Mouse (Mus musculus) MEL (cell line): ENCODE measurements around the gene Syce2. TPM values are rescaled to one million over a fixed set of nuclear protein-coding genes. Genes with fewer than 3 reads are reported as not detected.
A peak's percentile ranks its signal among the peaks of the same experiment; 100 is the strongest.

Source experiments
- DNase-seq: peaks from one replicate; pipeline ENCODE4 v3.0.0; 2011; ENCODE audit warnings: low read depth, low spot score
- H3K27ac ChIP-seq: 2 replicates; pipeline ENCODE4 v1.5.1; 2012; ENCODE audit warnings: low read depth, mild to moderate bottlenecking, control low read depth, low read length, moderate library complexity; ENCODE audit not compliant: control insufficient read depth
- H3K27me3 ChIP-seq, 2 experiments: fragments of 150-350 bp in 1 of 2; sonication (generic) in 1 of 2; 2 replicates each; pipeline ENCODE4 v1.6.1; 2012; ENCODE audit warnings: low read length in 2 of 2, mild to moderate bottlenecking in 2 of 2, improper control_type of control experiment in 1 of 2, moderate library complexity in 1 of 2; ENCODE audit not compliant: insufficient read depth in 2 of 2, control insufficient read depth in 1 of 2
- H3K36me3 ChIP-seq, 2 experiments: 2 replicates each; pipeline ENCODE4 v1.6.1; 2012 to 2014; ENCODE audit warnings: low read length in 2 of 2, improper control_type of control experiment in 1 of 2, inconsistent platforms in 1 of 2, mild to moderate bottlenecking in 1 of 2; ENCODE audit not compliant: insufficient read depth in 2 of 2, control insufficient read depth in 1 of 2
- H3K4me1 ChIP-seq, 2 experiments: fragments of 150-350 bp in 1 of 2; sonication (generic) in 1 of 2; 2 replicates each; pipeline ENCODE4 v1.6.1; 2012; ENCODE audit warnings: low read length in 2 of 2, improper control_type of control experiment in 1 of 2, mild to moderate bottlenecking in 1 of 2; ENCODE audit not compliant: insufficient read depth in 2 of 2, control insufficient read depth in 1 of 2
- H3K4me3 ChIP-seq, 2 experiments: fragments of 150-350 bp in 1 of 2; sonication (generic) in 1 of 2; 2 replicates each; pipeline ENCODE4 v1.5.1; 2012; ENCODE audit warnings: low read depth in 2 of 2, low read length in 2 of 2, mild to moderate bottlenecking in 2 of 2, moderate library complexity in 2 of 2, control low read depth in 1 of 2, improper control_type of control experiment in 1 of 2; ENCODE audit not compliant: control insufficient read depth in 1 of 2, insufficient read depth in 1 of 2
- H3K79me2 ChIP-seq: 2 replicates; pipeline ENCODE4 v1.6.1; 2012; ENCODE audit warnings: mild to moderate bottlenecking, low read length, moderate library complexity; ENCODE audit not compliant: control insufficient read depth, poor library complexity, insufficient read depth
- H3K9ac ChIP-seq: 2 replicates; pipeline ENCODE4 v1.6.1; 2012; ENCODE audit warnings: low read depth, mild to moderate bottlenecking, control low read depth, low read length, moderate library complexity; ENCODE audit not compliant: control insufficient read depth, poor library complexity, severe bottlenecking
- H3K9me3 ChIP-seq: fragments of 150-350 bp; sonication (generic); replicated peaks from 2 replicates; pipeline ENCODE4 v1.6.1; 2012; ENCODE audit warnings: mild to moderate bottlenecking, low read length, improper control_type of control experiment, moderate library complexity; ENCODE audit not compliant: insufficient read depth
- BHLHE40 ChIP-seq: IDR thresholded peaks from 2 replicates; pipeline ENCODE4 v1.6.1; 2012; ENCODE audit warnings: low read depth, mild to moderate bottlenecking, inconsistent platforms, low read length, improper control_type of control experiment, borderline replicate concordance
- CHD1 ChIP-seq: IDR thresholded peaks from 2 replicates; pipeline ENCODE4 v1.6.1; 2012; ENCODE audit warnings: low read depth, mild to moderate bottlenecking, inconsistent platforms, low read length, improper control_type of control experiment
- E2F4 ChIP-seq: IDR thresholded peaks from 2 replicates; pipeline ENCODE4 v1.6.1; 2011; ENCODE audit warnings: low read depth, low read length, improper control_type of control experiment, borderline replicate concordance
- ELF1 ChIP-seq: IDR thresholded peaks from 2 replicates; pipeline ENCODE4 v1.6.1; 2014; ENCODE audit warnings: low read depth, mild to moderate bottlenecking, inconsistent platforms, low read length, improper control_type of control experiment, moderate library complexity
- EP300 ChIP-seq, 2 experiments: IDR thresholded peaks; 2 replicates each; pipeline ENCODE4 v1.6.1; 2011; ENCODE audit warnings: improper control_type of control experiment in 2 of 2, low read length in 2 of 2, low read depth in 1 of 2, mild to moderate bottlenecking in 1 of 2
- GATA1 ChIP-seq: IDR thresholded peaks from 2 replicates; pipeline ENCODE4 v1.6.1; 2011; ENCODE audit warnings: low read depth, low read length, improper control_type of control experiment
- HCFC1 ChIP-seq: IDR thresholded peaks from 2 replicates; pipeline ENCODE4 v1.6.1; 2012; ENCODE audit warnings: low read depth, mild to moderate bottlenecking, inconsistent platforms, low read length, improper control_type of control experiment, moderate library complexity
- KAT2A ChIP-seq: conservative IDR thresholded peaks from 2 replicates; pipeline ENCODE4 v1.6.1; 2012; ENCODE audit warnings: low read depth, low read length, improper control_type of control experiment, inconsistent platforms
- MAFK ChIP-seq: IDR thresholded peaks from 2 replicates; pipeline ENCODE4 v1.6.1; 2011; ENCODE audit warnings: low read depth, mild to moderate bottlenecking, low read length, improper control_type of control experiment, borderline replicate concordance
- MAZ ChIP-seq: IDR thresholded peaks from 2 replicates; pipeline ENCODE4 v1.6.1; 2012; ENCODE audit warnings: low read depth, mild to moderate bottlenecking, inconsistent platforms, low read length, improper control_type of control experiment
- MEF2A ChIP-seq: IDR thresholded peaks from 2 replicates; pipeline ENCODE4 v1.6.1; 2014; ENCODE audit warnings: low read depth, mild to moderate bottlenecking, inconsistent platforms, low read length, improper control_type of control experiment; ENCODE audit not compliant: poor library complexity, insufficient replicate concordance, severe bottlenecking; ENCODE audit errors: extremely low read depth
- MXI1 ChIP-seq: IDR thresholded peaks from 2 replicates; pipeline ENCODE4 v1.6.1; 2011; ENCODE audit warnings: mild to moderate bottlenecking, low read depth, low read length, improper control_type of control experiment
- MYB ChIP-seq: IDR thresholded peaks from 2 replicates; pipeline ENCODE4 v1.6.1; 2011; ENCODE audit warnings: mild to moderate bottlenecking, low read depth, low read length, improper control_type of control experiment
- MYC ChIP-seq: IDR thresholded peaks from 2 replicates; pipeline ENCODE4 v1.6.1; 2011; ENCODE audit warnings: low read depth, mild to moderate bottlenecking, low read length, improper control_type of control experiment, moderate library complexity
- NRF1 ChIP-seq: IDR thresholded peaks from 2 replicates; pipeline ENCODE4 v1.6.1; 2014; ENCODE audit warnings: low read depth, mild to moderate bottlenecking, inconsistent platforms, low read length, improper control_type of control experiment, moderate library complexity; ENCODE audit not compliant: poor library complexity, insufficient read depth, severe bottlenecking
- POLR2A ChIP-seq, 2 experiments: IDR thresholded peaks; 2 replicates each; pipeline ENCODE4 v1.6.1; 2011 to 2012; ENCODE audit warnings: low read length in 2 of 2, mild to moderate bottlenecking in 2 of 2, control low read depth in 1 of 2, improper control_type of control experiment in 1 of 2, low read depth in 1 of 2, moderate library complexity in 1 of 2; ENCODE audit not compliant: control insufficient read depth in 1 of 2, insufficient read depth in 1 of 2, poor library complexity in 1 of 2
- POLR2AphosphoS2 ChIP-seq: IDR thresholded peaks from 2 replicates; pipeline ENCODE4 v1.6.1; 2011; ENCODE audit warnings: low read length, improper control_type of control experiment
- POLR2AphosphoS5 ChIP-seq: IDR thresholded peaks from 2 replicates; pipeline ENCODE4 v1.6.1; 2012; ENCODE audit warnings: low read depth, borderline replicate concordance, mild to moderate bottlenecking, inconsistent platforms, low read length, moderate library complexity, mixed read lengths
- RAD21 ChIP-seq: IDR thresholded peaks from 2 replicates; pipeline ENCODE4 v1.6.1; 2011; ENCODE audit warnings: mild to moderate bottlenecking, low read depth, low read length, improper control_type of control experiment
- SMC3 ChIP-seq: IDR thresholded peaks from 2 replicates; pipeline ENCODE4 v1.6.1; 2011; ENCODE audit warnings: low read depth, low read length, improper control_type of control experiment
- TAL1 ChIP-seq: IDR thresholded peaks from 2 replicates; pipeline ENCODE4 v1.6.1; 2012; ENCODE audit warnings: mild to moderate bottlenecking, inconsistent platforms, low read length, moderate library complexity, mixed read lengths
- TBP ChIP-seq: IDR thresholded peaks from 2 replicates; pipeline ENCODE4 v1.8.0; 2011; ENCODE audit warnings: low read depth, low read length, improper control_type of control experiment
- UBTF ChIP-seq: IDR thresholded peaks from 2 replicates; pipeline ENCODE4 v1.6.1; 2012; ENCODE audit warnings: low read depth, mild to moderate bottlenecking, inconsistent platforms, low read length, improper control_type of control experiment, moderate library complexity, borderline replicate concordance; ENCODE audit not compliant: insufficient read depth
- ZC3H11A ChIP-seq: IDR thresholded peaks from 2 replicates; pipeline ENCODE4 v1.6.1; 2012; ENCODE audit warnings: low read depth, mild to moderate bottlenecking, inconsistent platforms, low read length, improper control_type of control experiment
- ZKSCAN1 ChIP-seq: IDR thresholded peaks from 2 replicates; pipeline ENCODE4 v1.6.1; 2012; ENCODE audit warnings: low read depth, mild to moderate bottlenecking, inconsistent platforms, low read length, improper control_type of control experiment, moderate library complexity
- ZMIZ1 ChIP-seq: IDR thresholded peaks from 2 replicates; pipeline ENCODE4 v1.6.1; 2012; ENCODE audit warnings: low read depth, mild to moderate bottlenecking, inconsistent platforms, low read length, improper control_type of control experiment, moderate library complexity
- polyA plus RNA-seq, 2 experiments: library from polyadenylated mRNA; stranded (reverse) in 1 of 2; unstranded in 1 of 2; fragments of >175 nt in 1 of 2; fragments of >200 nt in 1 of 2; gene quantifications; 2 replicates each; pipeline versions ENCODE4 v1.2.1 to v1.2.4; 2012; ENCODE audit warnings: low replicate concordance in 2 of 2, low read depth in 1 of 2; ENCODE audit not compliant: insufficient read length in 2 of 2, insufficient read depth in 1 of 2, missing spikeins in 1 of 2
- total RNA-seq: library from RNA; depleted of rRNA; stranded (reverse); fragments of 300-350 nt; gene quantifications from 2 replicates; pipeline ENCODE4 v1.2.3, GENCODE M21; 2012

Gene Syce2
- total and polyA plus RNA-seq, 3 experiments, result 75.5 to 115 TPM; not detected in 1

DNA sequence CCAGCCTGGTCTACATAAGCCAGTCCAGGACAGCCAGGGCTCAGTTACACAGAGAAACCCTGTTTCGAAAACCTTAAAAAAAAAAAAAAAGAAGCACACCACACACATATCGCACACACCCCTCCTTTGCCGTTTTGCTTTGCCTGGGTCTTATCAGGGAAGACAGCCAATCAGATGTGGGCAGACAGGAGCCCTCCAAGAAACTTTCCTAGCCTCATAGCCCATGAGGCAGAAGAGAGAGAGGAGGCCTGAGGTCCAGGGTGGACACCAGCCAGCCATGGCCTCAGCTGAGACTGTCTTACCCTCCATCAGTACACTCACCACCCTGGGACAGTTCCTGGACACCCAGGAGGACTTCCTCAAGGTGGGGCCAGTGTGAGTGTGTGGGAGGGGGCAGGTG, 29.8 kb downstream of the Syce2 start, which contains the start of gene Klf1 (continued):
- TF ChIP-seq MAFK (peak; percentile 68; the same call in 1 of the 2 replicates), SMC3 (no peak), EP300 (IDR thresholded peaks at IDR 0.05; ENCODE audit: low read depth in 1 of 2, low read length in 2 of 2) (peak; percentile 84 to 88), UBTF (no peak), E2F4 (no peak), KAT2A (peak; percentile 53)

DNA sequence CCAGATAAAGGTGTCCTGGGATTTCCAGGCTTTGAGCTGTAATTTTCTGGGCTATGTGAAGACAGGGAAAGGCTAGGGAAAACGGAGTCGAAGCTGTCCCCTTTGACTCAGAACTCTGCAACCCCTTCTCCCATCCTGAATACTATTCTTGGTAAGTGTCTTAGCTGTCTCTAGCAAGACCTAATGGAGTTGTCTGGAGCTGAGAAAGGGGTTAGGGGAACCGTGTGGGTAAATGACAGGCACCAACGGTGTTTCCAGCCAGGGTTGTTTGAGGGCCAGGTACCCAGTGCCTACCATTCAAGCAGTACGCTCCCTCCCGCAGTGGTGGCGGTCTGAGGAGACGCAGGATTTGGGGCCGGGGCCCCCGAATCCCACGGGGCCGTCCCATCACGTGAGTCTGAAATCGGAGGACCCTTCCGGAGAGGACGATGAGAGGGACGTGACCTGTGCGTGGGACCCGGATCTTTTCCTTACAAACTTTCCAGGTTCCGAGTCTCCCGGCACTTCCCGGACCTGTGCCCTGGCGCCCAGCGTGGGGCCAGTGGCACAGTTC, 30.5 kb downstream of the Syce2 start:
- DNase-seq, result peak; percentile 68
- Histone ChIP-seq H3K9ac (peak overlapping the region; percentile 97), H3K27me3 (no peaks in the 10 kb centered on the region), H3K36me3 (peaks cover 9 to 23% of the 10 kb centered on the region in 2 experiments; a peak in 3 of 4 replicates), H3K79me2 (peaks cover 27% of the 10 kb centered on the region), H3K9me3 (no peaks in the 10 kb centered on the region), H3K4me3 (peak overlapping the region; percentile 86 to 91), H3K4me1 (peaks cover 11 to 32% of the 10 kb centered on the region in 2 experiments), H3K27ac (peak overlapping the region; percentile 97)
- TF ChIP-seq RAD21, result no peak
- no peak for TF ChIP-seq ZC3H11A
- peak; percentile 63 for TF ChIP-seq TAL1
- peak; percentile 27; the same call in 1 of the 2 replicates for TF ChIP-seq TBP
- TF ChIP-seq BHLHE40, result 0 out of 2 replicates have a peak, but pooled peaks have one; percentile 8
- TF ChIP-seq EP300 (IDR thresholded peaks at IDR 0.05; ENCODE audit: low read depth in 1 of 2, low read length in 2 of 2), result 0 out of 4 replicates have a peak, but pooled peaks of 1 of the 2 experiments have one; percentile 37
- TF ChIP-seq MAZ, result no peak

DNA sequence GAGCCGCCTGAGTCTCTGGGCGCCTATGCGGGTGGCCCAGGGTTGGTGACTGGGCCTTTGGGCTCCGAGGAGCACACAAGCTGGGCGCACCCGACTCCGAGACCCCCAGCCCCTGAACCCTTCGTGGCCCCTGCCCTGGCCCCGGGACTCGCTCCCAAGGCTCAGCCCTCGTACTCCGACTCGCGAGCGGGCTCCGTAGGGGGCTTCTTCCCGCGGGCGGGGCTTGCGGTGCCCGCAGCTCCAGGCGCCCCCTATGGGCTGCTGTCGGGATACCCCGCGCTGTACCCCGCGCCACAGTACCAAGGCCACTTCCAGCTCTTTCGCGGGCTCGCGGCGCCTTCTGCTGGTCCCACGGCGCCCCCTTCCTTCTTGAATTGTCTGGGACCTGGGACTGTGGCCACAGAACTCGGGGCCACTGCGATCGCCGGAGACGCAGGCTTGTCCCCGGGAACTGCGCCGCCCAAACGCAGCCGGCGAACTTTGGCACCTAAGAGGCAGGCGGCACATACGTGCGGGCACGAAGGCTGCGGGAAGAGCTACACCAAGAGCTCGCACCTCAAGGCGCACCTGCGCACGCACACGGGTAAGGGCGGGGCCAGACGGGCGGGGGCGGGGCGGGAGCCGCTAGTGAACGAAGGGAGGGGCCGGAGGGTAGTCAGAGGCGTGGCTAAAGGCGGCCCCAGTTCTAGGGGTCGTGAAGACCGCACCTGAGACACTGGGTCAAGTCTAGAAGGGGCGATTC, 31.2 kb downstream of the Syce2 start:
- H3K36me3 ChIP-seq, result peaks cover 9 to 26% of the 10 kb centered on the region in 2 experiments; a peak in 3 of 4 replicates
- TF ChIP-seq ZKSCAN1 (no peak), HCFC1 (no peak), MXI1 (no peak; the same call in 1 of the 2 replicates), NRF1 (peak; percentile 68), POLR2AphosphoS2 (peak; percentile 53), TAL1 (no peak), CHD1 (peak; percentile 89; the same call in 1 of the 2 replicates), MYB (no peak), MYC (no peak), UBTF (no peak), E2F4 (no peak), POLR2A (IDR thresholded peaks at IDR 0.05; ENCODE audit: control insufficient read depth in 1 of 2, insufficient read depth in 1 of 2, low read depth in 1 of 2, low read length in 2 of 2, poor library complexity in 1 of 2) (peak; percentile 41 to 53; a peak in 2 of 4 replicates), POLR2AphosphoS5 (no peak), MEF2A (no peak), GATA1 (no peak), KAT2A (no peak), ZMIZ1 (no peak), ELF1 (no peak)

More for the DNA sequence above, 31.2 kb downstream of the Syce2 start:
- H3K9ac ChIP-seq, result peak overlapping the region; percentile 97
- H3K9me3 ChIP-seq, result no peaks in the 10 kb centered on the region
- peak overlapping the region; percentile 97 for H3K27ac ChIP-seq
- peak overlapping the region; percentile 86 to 91 for H3K4me3 ChIP-seq
- peaks cover 27% of the 10 kb centered on the region for H3K79me2 ChIP-seq
- DNase-seq, result peak; percentile 89
- H3K27me3 ChIP-seq, result no peaks in the 10 kb centered on the region
- peaks cover 11 to 35% of the 10 kb centered on the region in 2 experiments for H3K4me1 ChIP-seq
